Mouse (Mus musculus): ENCODE results near the gene Dhdh. TPM values are rescaled to one million over a fixed set of nuclear protein-coding genes. Genes with fewer than 3 reads are reported as not detected.
A peak's percentile ranks its signal among the peaks of the same experiment; 100 is the strongest.
"Not testable (repeated sequence)": the region's sequence is repeated elsewhere in the genome, so short reads cannot be mapped to it uniquely, and the experiment has no call there.

Gene Dhdh
- total RNA-seq, 2 experiments from 2014 or later, result 2.7 to 4.0 TPM

DNA sequence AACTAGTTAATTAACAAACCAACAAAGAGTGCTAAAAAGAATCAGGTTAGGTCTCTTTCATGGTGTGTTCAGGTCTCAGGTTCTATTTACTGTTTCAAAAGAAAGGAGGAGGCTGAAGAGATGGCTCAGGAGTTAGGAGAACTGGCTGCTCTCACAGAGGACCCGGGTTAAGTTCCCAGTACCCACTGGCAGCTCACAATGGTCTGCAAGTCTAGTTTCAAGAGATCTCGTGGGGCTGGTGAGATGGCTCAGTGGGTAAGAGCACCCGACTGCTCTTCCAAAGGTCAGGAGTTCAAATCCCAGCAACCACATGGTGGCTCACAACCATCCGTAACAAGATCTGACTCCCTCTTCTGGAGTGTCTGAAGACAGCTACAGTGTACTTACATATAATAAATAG lies 8.3 kb downstream of the Dhdh start:
- intact Hi-C loops (cut with DNase I), result not testable (repeated sequence)

DNA sequence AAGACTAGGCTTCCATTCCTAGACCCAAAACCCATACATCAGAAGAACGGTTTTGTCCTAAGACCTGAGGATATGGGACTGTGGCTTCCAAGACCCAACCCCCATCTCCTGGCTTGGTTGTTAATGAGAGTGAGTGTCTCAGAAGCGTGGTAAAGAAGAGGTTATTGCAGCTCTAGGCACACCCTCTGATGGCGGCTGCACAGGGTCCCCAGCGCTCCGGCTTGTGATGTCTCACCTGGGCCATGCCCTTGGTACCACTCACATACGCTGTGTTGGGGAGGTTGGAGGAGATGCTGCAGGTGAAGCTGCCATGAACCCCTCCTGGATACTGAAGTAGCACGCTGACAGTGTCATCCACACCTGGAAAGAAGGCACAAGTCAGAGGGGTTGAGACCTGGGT lies 9.8 kb downstream of the Dhdh start:
- intact Hi-C loops (cut with DNase I), result loop anchor here (5.0 kb wide), 1 partner anchor 44 kb away; no protein-coding TSS in a partner anchor

More for the DNA sequence above, 8.3 kb downstream of the Dhdh start:
- not testable (repeated sequence) for DNase-seq (ENCODE audit: low spot score in 2 of 2)

GRCm38 (mm10) chr7:45477003-45477402 lies 11.6 kb downstream of the Dhdh start:
- DNase-seq (ENCODE audit: low spot score in 2 of 2), result peak; percentile 64 to 79
- intact Hi-C loops (cut with DNase I), result loop anchor here (2.0 to 5.0 kb wide), 2 partner anchors 45 to 84 kb away; no protein-coding TSS in a partner anchor

More for the DNA sequence above, 9.8 kb downstream of the Dhdh start:
- DNase-seq (ENCODE audit: low spot score in 2 of 2), result no peak

DNA sequence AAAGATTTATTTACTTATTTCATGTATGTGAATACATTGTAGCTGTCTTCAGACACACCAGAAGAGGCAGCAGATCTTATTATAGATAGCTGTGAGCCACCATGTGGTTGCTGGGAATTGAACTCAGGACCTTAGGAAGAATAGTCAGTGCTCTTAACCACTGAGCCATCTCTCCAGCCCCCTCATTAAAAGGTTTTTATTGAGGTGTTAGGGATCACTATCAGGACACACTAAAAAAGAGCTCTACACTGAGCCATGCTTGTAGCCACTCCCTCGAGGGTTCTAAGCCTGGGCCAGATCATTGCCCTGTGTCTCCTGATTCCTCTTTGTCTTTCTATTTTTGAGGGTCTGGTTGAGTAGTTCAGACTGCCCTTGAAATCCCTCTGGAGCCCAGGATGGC lies 12.2 kb downstream of the Dhdh start:
- intact Hi-C loops (cut with DNase I), result loop anchor here (2.0 to 5.0 kb wide), 2 partner anchors 46 to 84 kb away; no protein-coding TSS in a partner anchor
- DNase-seq (ENCODE audit: low spot score in 2 of 2), result no peak

- DNase-seq (ENCODE audit: low spot score in 2 of 2), result peak in 1 of 2 experiments; percentile 31
- intact Hi-C loops (cut with DNase I), result loop anchor here (5.0 kb wide), 1 partner anchor 47 kb away; no protein-coding TSS in a partner anchor
These were observed 13.2 kb downstream of the Dhdh start for GRCm38 (mm10) chr7:45475291-45475969.

DNA sequence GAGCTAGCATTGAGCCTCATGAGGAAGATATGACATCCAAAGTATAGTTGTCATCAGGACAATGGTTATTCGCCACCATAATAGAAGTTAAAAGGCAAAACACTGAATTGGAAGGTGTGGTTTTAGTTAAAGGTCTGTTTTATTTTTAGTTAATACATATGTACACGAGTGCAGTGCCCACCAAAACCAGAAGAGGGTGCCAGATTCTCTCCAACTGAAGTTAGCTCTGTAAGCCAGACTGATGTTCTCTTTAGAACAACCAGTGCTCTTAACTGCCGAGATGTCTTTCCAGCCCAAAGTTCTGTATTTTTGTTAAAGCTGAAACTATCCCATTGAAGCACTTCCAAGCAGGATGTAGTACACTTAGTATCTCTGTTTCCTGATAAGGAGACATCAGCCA lies 17.7 kb downstream of the Dhdh start:
- intact Hi-C loops (cut with DNase I), result no loop called here
- peak; percentile 79 to 85 for DNase-seq (ENCODE audit: low spot score in 2 of 2)

- intact Hi-C loops (cut with DNase I), result loop anchor here (10.0 kb wide), 1 partner anchor 238 kb away; the partner anchor contains the start of gene Dbp
- no peak for DNase-seq (ENCODE audit: low spot score in 2 of 2)
These were observed 21.4 kb downstream of the Dhdh start for GRCm38 (mm10) chr7:45467090-45467670.

- DNase-seq (ENCODE audit: low spot score in 2 of 2), result peak; percentile 97
- intact Hi-C loops (cut with DNase I), result loop anchor here (10.0 kb wide), 1 partner anchor 238 kb away; the partner anchor contains the start of gene Dbp
These were observed 22.1 kb downstream of the Dhdh start, which contains the start of gene Bax for GRCm38 (mm10) chr7:45466283-45467089. TSS of gene Bax (minus strand) at chr7:45466898.

GRCm38 (mm10) chr7:45465549-45465948 lies 23.1 kb downstream of the Dhdh start:
- intact Hi-C loops (cut with DNase I), result loop anchor here (10.0 kb wide), 1 partner anchor 239 kb away; the partner anchor contains the start of gene Dbp
- DNase-seq (ENCODE audit: low spot score in 2 of 2), result no peak

DNA sequence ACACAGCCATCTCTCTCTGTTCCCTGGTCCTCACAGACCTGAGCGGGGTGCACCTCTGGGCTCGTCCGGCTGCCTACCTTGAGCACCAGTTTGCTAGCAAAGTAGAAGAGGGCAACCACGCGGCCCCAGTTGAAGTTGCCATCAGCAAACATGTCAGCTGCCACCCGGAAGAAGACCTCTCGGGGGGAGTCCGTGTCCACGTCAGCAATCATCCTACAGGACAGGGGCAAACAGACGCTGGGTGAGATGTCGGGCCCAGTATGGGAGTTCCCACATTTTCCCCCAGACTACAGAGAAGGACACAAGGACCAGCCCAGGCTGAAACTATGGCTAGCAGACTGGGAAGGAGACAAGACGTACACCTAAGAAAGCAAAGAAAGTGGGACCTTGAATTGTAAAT lies 23.5 kb downstream of the Dhdh start:
- intact Hi-C loops (cut with DNase I), result loop anchor here (10.0 kb wide), 1 partner anchor 240 kb away; the partner anchor contains the start of gene Dbp
- DNase-seq (ENCODE audit: low spot score in 2 of 2), result no peak

DNA sequence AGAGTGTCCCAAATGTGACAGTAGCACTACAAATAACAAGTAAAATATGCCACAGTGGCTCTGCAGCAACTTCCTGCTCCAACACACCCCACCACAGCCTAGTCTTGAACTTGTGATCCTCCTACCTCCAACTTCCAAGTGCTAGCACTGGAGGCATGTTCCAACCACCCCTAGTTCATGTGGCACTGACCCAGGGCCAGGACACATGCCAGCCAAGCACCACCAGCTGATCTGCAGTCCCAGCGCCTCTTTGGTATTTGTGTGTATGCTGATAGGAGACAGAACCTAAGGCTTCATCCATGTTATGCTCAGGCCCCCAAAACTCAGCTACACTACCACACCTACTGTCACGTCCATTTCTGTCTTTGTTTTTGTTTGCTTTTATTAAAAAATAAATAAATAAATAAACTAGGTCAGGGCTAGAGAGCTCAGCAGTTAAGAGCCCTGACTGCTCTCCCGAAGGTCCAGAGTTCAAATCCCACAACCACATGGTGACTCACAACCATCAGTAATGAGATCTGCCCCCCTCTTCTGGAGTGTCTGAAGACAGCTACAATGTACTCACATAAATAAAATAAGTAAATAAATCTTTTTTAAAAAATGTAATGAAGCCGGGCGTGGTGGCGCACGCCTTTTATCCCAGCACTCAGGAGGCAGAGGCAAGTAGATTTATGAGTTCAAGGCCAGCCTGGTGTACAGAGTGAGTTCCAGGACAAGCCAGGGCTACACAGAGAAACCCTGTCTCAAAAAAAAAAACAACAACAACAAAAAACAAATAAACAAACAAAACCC lies 24.4 kb downstream of the Dhdh start:
- intact Hi-C loops (cut with DNase I), result loop anchor here (10.0 kb wide), 1 partner anchor 241 kb away; the partner anchor contains the start of gene Dbp
- no peak for DNase-seq (ENCODE audit: low spot score in 2 of 2)

GRCm38 (mm10) chr7:45462868-45463267 lies 25.7 kb downstream of the Dhdh start:
- intact Hi-C loops (cut with DNase I), result loop anchor here (10.0 kb wide), 1 partner anchor 242 kb away; the partner anchor contains the start of gene Dbp
- not testable (repeated sequence) for DNase-seq (ENCODE audit: low spot score in 2 of 2)

- no peak for DNase-seq (ENCODE audit: low spot score in 2 of 2)
- intact Hi-C loops (cut with DNase I), result loop anchor here (10.0 kb wide), 1 partner anchor 242 kb away; the partner anchor contains the start of gene Dbp
These were observed 26.3 kb downstream of the Dhdh start for GRCm38 (mm10) chr7:45462325-45462724.

DNA sequence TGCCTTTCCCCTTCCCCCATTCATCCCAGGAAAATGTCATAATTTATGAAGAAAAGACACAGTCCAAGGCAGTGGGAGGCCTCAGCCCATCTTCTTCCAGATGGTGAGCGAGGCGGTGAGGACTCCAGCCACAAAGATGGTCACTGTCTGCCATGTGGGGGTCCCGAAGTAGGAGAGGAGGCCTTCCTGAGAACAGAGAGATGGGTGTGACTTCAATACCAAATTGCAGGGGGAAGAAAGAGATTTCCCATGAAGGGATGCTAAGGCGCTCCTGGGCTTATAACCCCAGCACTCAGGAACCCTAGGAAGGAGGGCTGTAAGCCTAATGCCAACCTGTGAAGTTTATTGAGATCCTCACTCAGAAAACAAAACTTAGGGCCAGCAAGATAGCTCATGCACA lies 26.8 kb downstream of the Dhdh start:
- intact Hi-C loops (cut with DNase I), result loop anchor here (10.0 kb wide), 1 partner anchor 243 kb away; the partner anchor contains the start of gene Dbp

DNA sequence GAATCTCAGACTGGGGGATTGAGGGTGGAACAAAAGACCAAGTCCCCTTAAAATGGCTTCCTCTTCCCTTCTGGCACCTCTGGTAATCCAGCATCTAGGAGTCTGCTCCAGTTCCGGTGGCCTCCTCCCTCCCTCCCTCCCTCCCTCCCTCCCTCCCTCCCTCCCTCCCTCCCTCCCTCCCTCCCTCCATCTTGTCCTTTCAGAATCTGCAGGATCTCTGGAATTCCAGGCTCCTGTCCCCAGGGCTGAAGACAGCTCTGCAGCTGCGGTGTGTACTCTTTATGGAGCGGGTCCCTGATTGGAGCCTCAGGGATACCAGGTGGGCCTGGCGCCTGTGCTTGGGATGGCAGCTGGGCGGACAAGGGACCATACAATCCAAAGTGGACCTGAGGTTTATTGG lies 27.3 kb downstream of the Dhdh start:
- intact Hi-C loops (cut with DNase I), result loop anchor here (10.0 kb wide), 1 partner anchor 243 kb away; the partner anchor contains the start of gene Dbp

More for the DNA sequence above, 26.8 kb downstream of the Dhdh start:
- no peak for DNase-seq (ENCODE audit: low spot score in 2 of 2)

GRCm38 (mm10) chr7:45460860-45461314 lies 27.7 kb downstream of the Dhdh start:
- peak in 1 of 2 experiments; percentile 38 for DNase-seq (ENCODE audit: low spot score in 2 of 2)
- intact Hi-C loops (cut with DNase I), result loop anchor here (10.0 kb wide), 1 partner anchor 244 kb away; the partner anchor contains the start of gene Dbp

More for the DNA sequence above, 27.3 kb downstream of the Dhdh start:
- no peak for DNase-seq (ENCODE audit: low spot score in 2 of 2)

DNA sequence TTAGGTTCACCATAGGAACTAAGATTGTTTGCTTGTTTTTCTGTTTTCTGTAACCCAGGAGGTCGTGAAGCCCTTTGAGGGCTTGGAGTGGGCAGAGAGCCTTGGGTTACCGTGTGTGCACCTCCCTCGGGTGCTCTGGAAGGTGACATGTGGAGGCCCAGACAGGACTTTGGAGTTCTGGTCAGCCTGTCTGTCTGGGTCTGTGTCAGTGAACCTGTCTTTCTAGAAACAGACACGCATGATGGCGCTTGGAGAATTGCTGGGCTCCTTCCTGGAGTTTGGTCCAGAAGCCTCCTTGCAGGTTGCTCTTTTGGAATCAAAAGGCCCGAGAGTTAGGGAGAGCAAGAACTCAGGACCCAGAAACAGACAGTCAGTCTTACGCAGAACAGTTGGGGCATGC lies 28.2 kb downstream of the Dhdh start:
- intact Hi-C loops (cut with DNase I), result loop anchor here (10.0 kb wide), 1 partner anchor 244 kb away; the partner anchor contains the start of gene Dbp
- peak in 1 of 2 experiments; percentile 14 for DNase-seq (ENCODE audit: low spot score in 2 of 2)

DNA sequence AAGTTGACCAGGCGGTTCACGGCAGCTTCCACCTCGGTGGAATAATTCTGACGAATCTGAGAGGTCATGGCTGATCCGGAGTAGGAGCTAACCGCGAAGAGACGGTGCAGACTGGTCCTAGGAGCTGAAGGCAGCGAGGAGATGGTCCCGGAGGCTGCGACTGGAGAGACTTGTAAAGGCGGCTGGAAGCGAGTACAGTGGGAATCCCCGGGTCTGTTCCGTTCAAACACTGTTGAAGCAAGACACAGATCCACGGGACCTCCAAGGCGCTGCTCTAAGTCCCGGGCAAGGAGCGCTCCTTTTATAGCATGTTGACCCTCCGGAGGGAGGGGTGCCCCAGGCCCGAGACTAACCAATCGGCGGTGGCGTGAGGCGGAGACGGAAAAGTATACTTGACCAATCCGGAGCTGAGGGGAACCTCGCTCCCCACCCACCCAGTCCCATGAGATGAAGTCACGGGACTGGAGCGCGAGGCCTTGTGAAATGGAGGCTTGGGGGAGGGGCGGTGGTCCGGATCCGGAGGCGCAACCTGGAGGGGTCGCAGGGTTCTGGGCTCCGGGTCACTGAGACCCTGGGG lies 29.0 kb downstream of the Dhdh start, which contains the start of gene Ftl1:
Ftl1 (minus strand) TSS at position 321 of the 577 bp plus-strand sequence.
- DNase-seq (ENCODE audit: low spot score in 2 of 2), result peak; percentile 94 to 99
- intact Hi-C loops (cut with DNase I), result loop anchor here (10.0 kb wide), 1 partner anchor 245 kb away; the partner anchor contains the start of gene Dbp
